Mouse (Mus musculus) myocyte (in vitro differentiated cells): ENCODE data around the gene Poglut1.

Source experiments
- CEBPB ChIP-seq: IDR thresholded peaks from 2 replicates; pipeline ENCODE4 v1.6.1; 2011; ENCODE audit warnings: mild to moderate bottlenecking, moderate library complexity; ENCODE audit not compliant: poor library complexity, insufficient read depth, severe bottlenecking
- E2F4 ChIP-seq: IDR thresholded peaks from one replicate; pipeline ENCODE4 v1.6.1; 2011; ENCODE audit warnings: mild to moderate bottlenecking, control low read depth, moderate library complexity; ENCODE audit not compliant: insufficient read depth
- MAX ChIP-seq: IDR thresholded peaks from one replicate; pipeline ENCODE4 v1.6.1; 2011; ENCODE audit warnings: low read depth, mild to moderate bottlenecking, control low read depth
- MYOD1 ChIP-seq, 3 experiments: IDR thresholded peaks; one replicate each; pipeline ENCODE4 v1.6.1; 2011; ENCODE audit warnings: control low read depth in 2 of 3, low read depth in 2 of 3, mild to moderate bottlenecking in 2 of 3, moderate library complexity in 1 of 3; ENCODE audit not compliant: insufficient read length in 2 of 3, control insufficient read depth in 1 of 3
- MYOG ChIP-seq, 3 experiments: IDR thresholded peaks; one replicate each; pipeline ENCODE4 v1.6.1; 2011; ENCODE audit warnings: control low read depth in 2 of 3, low read depth in 2 of 3, mild to moderate bottlenecking in 2 of 3; ENCODE audit not compliant: insufficient read length in 2 of 3, control insufficient read depth in 1 of 3, insufficient read depth in 1 of 3
- POLR2A ChIP-seq: IDR thresholded peaks from one replicate; pipeline ENCODE4 v1.6.1; 2011; ENCODE audit warnings: low read depth, mild to moderate bottlenecking, control low read depth, moderate library complexity; ENCODE audit not compliant: insufficient read length
- POLR2AphosphoS2 ChIP-seq: IDR thresholded peaks from one replicate; pipeline ENCODE4 v1.6.1; 2011; ENCODE audit warnings: low read depth, control low read depth; ENCODE audit not compliant: insufficient read length
- REST ChIP-seq: IDR thresholded peaks from one replicate; pipeline ENCODE4 v1.6.1; 2011; ENCODE audit warnings: mild to moderate bottlenecking, control low read depth, moderate library complexity; ENCODE audit not compliant: insufficient read depth, insufficient read length
- SRF ChIP-seq: IDR thresholded peaks from one replicate; pipeline ENCODE4 v1.6.1; 2011; ENCODE audit warnings: low read depth; ENCODE audit not compliant: control insufficient read depth, insufficient read length
- TCF12 ChIP-seq: IDR thresholded peaks from one replicate; pipeline ENCODE4 v1.6.1; 2011; ENCODE audit warnings: mild to moderate bottlenecking, control low read depth; ENCODE audit not compliant: poor library complexity, insufficient read depth, severe bottlenecking
- TCF3 ChIP-seq: IDR thresholded peaks from one replicate; pipeline ENCODE4 v1.6.1; 2011; ENCODE audit warnings: low read depth, control low read depth; ENCODE audit not compliant: insufficient read length
- USF1 ChIP-seq: IDR thresholded peaks from one replicate; pipeline ENCODE4 v1.6.1; 2011; ENCODE audit warnings: low read depth, mild to moderate bottlenecking, control low read depth, moderate library complexity

DNA sequence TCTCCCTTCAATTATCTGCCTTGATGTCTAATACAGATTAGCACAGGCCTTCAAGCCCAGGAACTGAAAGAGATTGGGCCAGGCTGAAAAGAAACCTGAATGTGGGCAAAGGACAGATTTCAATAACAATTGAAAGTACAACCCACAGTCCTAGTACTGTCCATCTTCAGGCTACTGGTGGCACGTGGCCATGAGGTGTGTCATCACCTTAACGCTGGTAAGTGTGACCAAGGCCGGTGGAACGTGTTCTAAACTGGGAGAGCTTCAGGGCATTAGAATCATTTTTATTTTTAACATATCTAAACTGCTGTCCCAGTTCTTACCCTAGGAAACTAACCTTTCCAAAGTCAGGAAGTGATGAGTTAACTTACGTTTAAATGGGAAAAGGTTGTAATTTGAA is 37.1 kb upstream of the Poglut1 start:
- TF ChIP-seq POLR2A (no peak), MYOG (IDR thresholded peaks at IDR 0.05; ENCODE audit: control insufficient read depth in 1 of 3, insufficient read depth in 1 of 3, insufficient read length in 2 of 3, low read depth in 2 of 3) (no peak), MAX (no peak), REST (no peak), POLR2AphosphoS2 (no peak), MYOD1 (IDR thresholded peaks at IDR 0.05; ENCODE audit: control insufficient read depth in 1 of 3, insufficient read length in 2 of 3, low read depth in 2 of 3) (no peak), SRF (no peak), TCF12 (no peak), E2F4 (no peak), TCF3 (no peak), USF1 (no peak), CEBPB (no peak)
